Mouse (Mus musculus) mesoderm, embryonic 11.5 days (tissue): ENCODE data around the gene Cbx2.

Source experiments
- DNase-seq: peaks from one replicate; pipeline ENCODE4 v3.0.0-alpha.2; 2012; ENCODE audit warnings: low read depth, low spot score

Cbx2 gene

GRCm38 (mm10) chr11:119022895-119023615 lies at the start of gene Cbx2:
Gene Cbx2, plus strand, starts transcription at chr11:119022962.
- peak; percentile 94 for DNase-seq

- no peak for DNase-seq
Measured at GRCm38 (mm10) chr11:118974340-118974739, 48.4 kb upstream of the Cbx2 start.

GRCm38 (mm10) chr11:118975427-118975826 lies 47.3 kb upstream of the Cbx2 start:
- peak; percentile 83 for DNase-seq

- DNase-seq = no peak
Measured at GRCm38 (mm10) chr11:118975917-118976316, 46.8 kb upstream of the Cbx2 start.

- no peak for DNase-seq
Measured at GRCm38 (mm10) chr11:118980388-118980787, 42.4 kb upstream of the Cbx2 start.

GRCm38 (mm10) chr11:118981012-118981776 lies 41.6 kb upstream of the Cbx2 start:
- DNase-seq = no peak

- DNase-seq = no peak
Measured at GRCm38 (mm10) chr11:118982593-118983113, 40.1 kb upstream of the Cbx2 start.

- DNase-seq = no peak
Measured at GRCm38 (mm10) chr11:118985571-118985970, 37.2 kb upstream of the Cbx2 start.

- no peak for DNase-seq
Measured at GRCm38 (mm10) chr11:118987999-118988398, 34.8 kb upstream of the Cbx2 start, which contains the start of gene Enpp7. Gene Enpp7, plus strand, starts transcription at chr11:118988188.

GRCm38 (mm10) chr11:118992781-118993180 lies 30.0 kb upstream of the Cbx2 start:
- DNase-seq = no peak

GRCm38 (mm10) chr11:118995448-118995847 lies 27.3 kb upstream of the Cbx2 start:
- no peak for DNase-seq

GRCm38 (mm10) chr11:118997182-118997581 lies 25.6 kb upstream of the Cbx2 start:
- DNase-seq = no peak

- peak; percentile 95 for DNase-seq
Measured at GRCm38 (mm10) chr11:118998540-118999265, 24.1 kb upstream of the Cbx2 start.

- DNase-seq = peak; percentile 73
Measured at GRCm38 (mm10) chr11:118999361-118999804, 23.4 kb upstream of the Cbx2 start.

GRCm38 (mm10) chr11:119000877-119001276 lies 21.9 kb upstream of the Cbx2 start:
- no peak for DNase-seq

GRCm38 (mm10) chr11:119001493-119002128 lies 21.2 kb upstream of the Cbx2 start:
- no peak for DNase-seq

- no peak for DNase-seq
Measured at GRCm38 (mm10) chr11:119005547-119006275, 17.1 kb upstream of the Cbx2 start.

- DNase-seq = no peak
Measured at GRCm38 (mm10) chr11:119006462-119006861, 16.3 kb upstream of the Cbx2 start.

GRCm38 (mm10) chr11:119007461-119008456 lies 15.0 kb upstream of the Cbx2 start:
- DNase-seq = no peak
